Mouse (Mus musculus): ENCODE measurements around the gene Gria1.

GRCm38 (mm10) chr11:57004611-57005010 is 6.6 kb upstream of the Gria1 start:
- no peak for TF ChIP-seq TAL1 (IDR thresholded peaks at IDR 0.05; ENCODE audit: low read length)
- TF ChIP-seq GATA1 (IDR thresholded peaks at IDR 0.05; ENCODE audit: low read length), result no peak
